Mouse (Mus musculus) stomach, embryonic 15.5 days (tissue): ENCODE results near the gene Frmd6. TPM values are rescaled to one million over a fixed set of nuclear protein-coding genes. Genes with fewer than 3 reads are reported as not detected.

Experiments used
- ATAC-seq: fragments of 200-750 bp; cut with Nextera tagmentation; 2 replicates; pipeline ENCODE4 v1.8.0; 2017; ENCODE audit warnings: low read depth, moderate number of reproducible peaks, moderate TSS enrichment; ENCODE audit not compliant: insufficient read depth, low FRiP score
- H3K27ac ChIP-seq: fragments of 300-500 bp; sonication (generic); 2 replicates; pipeline ENCODE4 v1.5.1; 2015; ENCODE audit warnings: mild to moderate bottlenecking, inconsistent platforms
- H3K27me3 ChIP-seq: fragments of 300-500 bp; sonication (generic); replicated peaks from 2 replicates; pipeline ENCODE4 v1.6.1; 2015; ENCODE audit warnings: inconsistent platforms
- H3K36me3 ChIP-seq: fragments of 300-500 bp; sonication (generic); 2 replicates; pipeline ENCODE4 v1.6.1; 2015; ENCODE audit warnings: inconsistent platforms
- H3K4me1 ChIP-seq: fragments of 300-500 bp; sonication (generic); 2 replicates; pipeline ENCODE4 v1.6.1; 2015; ENCODE audit warnings: inconsistent platforms
- H3K4me2 ChIP-seq: fragments of 300-500 bp; sonication (generic); 2 replicates; pipeline ENCODE4 v1.6.1; 2015; ENCODE audit warnings: mild to moderate bottlenecking, inconsistent platforms
- H3K4me3 ChIP-seq: fragments of 300-500 bp; sonication (generic); replicated peaks from 2 replicates; pipeline ENCODE4 v1.5.1; 2015; ENCODE audit warnings: inconsistent platforms
- H3K9ac ChIP-seq: fragments of 300-500 bp; sonication (generic); 2 replicates; pipeline ENCODE4 v1.6.1; 2015; ENCODE audit warnings: inconsistent platforms
- H3K9me3 ChIP-seq: fragments of 300-500 bp; sonication (generic); 2 replicates; pipeline ENCODE4 v1.6.1; 2016; ENCODE audit warnings: inconsistent platforms
- WGBS: fragments of 180-500 bp; shearing (Covaris S2); methylation state at CpG from one replicate; pipeline ENCODE4 v1.1.7; 2015; 5-methylcytosine and 5-hydroxymethylcytosine counted together
- polyA plus RNA-seq: library from polyadenylated mRNA; unstranded; fragments of >200 nt; fragmentation: Nextera tagmentation; extraction: Ambion mirVana; gene quantifications from 2 replicates; pipeline ENCODE4 v1.2.1, GENCODE M21; 2015

Frmd6 gene
- polyA plus RNA-seq, 1 experiment from 2014 or later, result 25.0 TPM

- Histone ChIP-seq H3K4me3 (no peak overlapping the region), H3K36me3 (peaks cover 19% of the 10 kb centered on the region; the same call in 1 of the 2 replicates), H3K4me1 (no peaks in the 10 kb centered on the region), H3K9me3 (no peaks in the 10 kb centered on the region), H3K4me2 (no peak overlapping the region), H3K9ac (no peak overlapping the region), H3K27ac (no peak overlapping the region), H3K27me3 (no peaks in the 10 kb centered on the region)
- ATAC-seq, result no peak
- WGBS, result 46% methylated on average over 6 of the region's 6 CpGs
These were observed 59.7 kb downstream of the Frmd6 start for GRCm38 (mm10) chr12:70884973-70885372.

- no peaks in the 10 kb centered on the region for H3K4me1 ChIP-seq
- H3K4me2 ChIP-seq, result no peak overlapping the region
- no peak overlapping the region for H3K4me3 ChIP-seq
- no peaks in the 10 kb centered on the region for H3K27me3 ChIP-seq
- 72% methylated on average over 10 of the region's 10 CpGs for whole genome bisulfite sequencing
- H3K36me3 ChIP-seq, result peaks cover 25% of the 10 kb centered on the region; the same call in 1 of the 2 replicates
- no peak overlapping the region for H3K27ac ChIP-seq
- ATAC-seq, result no peak
- no peaks in the 10 kb centered on the region for H3K9me3 ChIP-seq
- no peak overlapping the region for H3K9ac ChIP-seq
These were observed 60.3 kb downstream of the Frmd6 start for GRCm38 (mm10) chr12:70885576-70885975.

GRCm38 (mm10) chr12:70890405-70890804, 65.1 kb downstream of the Frmd6 start:
- 80% methylated on average over 5 of the region's 5 CpGs for WGBS
- no peaks in the 10 kb centered on the region for H3K9me3 ChIP-seq
- no peaks in the 10 kb centered on the region for H3K4me1 ChIP-seq
- no peak for ATAC-seq
- H3K36me3 ChIP-seq, result peaks cover 36% of the 10 kb centered on the region
- H3K4me3 ChIP-seq, result no peak overlapping the region
- no peak overlapping the region for H3K9ac ChIP-seq
- H3K27me3 ChIP-seq, result no peaks in the 10 kb centered on the region
- no peak overlapping the region for H3K4me2 ChIP-seq
- H3K27ac ChIP-seq, result no peak overlapping the region

GRCm38 (mm10) chr12:70890874-70891470, 65.7 kb downstream of the Frmd6 start:
- Histone ChIP-seq H3K4me2 (no peak overlapping the region), H3K27ac (no peak overlapping the region), H3K9ac (no peak overlapping the region), H3K9me3 (no peaks in the 10 kb centered on the region), H3K4me3 (no peak overlapping the region), H3K36me3 (peaks cover 36% of the 10 kb centered on the region), H3K27me3 (no peaks in the 10 kb centered on the region), H3K4me1 (no peaks in the 10 kb centered on the region)
- WGBS, result 84% methylated on average over 8 of the region's 8 CpGs
- no peak for ATAC-seq

- Histone ChIP-seq H3K4me3 (no peak overlapping the region), H3K27ac (no peak overlapping the region), H3K4me2 (no peak overlapping the region), H3K27me3 (no peaks in the 10 kb centered on the region), H3K9ac (no peak overlapping the region), H3K9me3 (no peaks in the 10 kb centered on the region), H3K4me1 (no peaks in the 10 kb centered on the region), H3K36me3 (peaks cover 29% of the 10 kb centered on the region)
- ATAC-seq, result no peak
- WGBS, result 90% methylated on average over 7 of the region's 7 CpGs
These were observed 70.0 kb downstream of the Frmd6 start for GRCm38 (mm10) chr12:70895275-70895674.

- no peak for ATAC-seq
- Histone ChIP-seq H3K4me2 (no peak overlapping the region), H3K27ac (no peak overlapping the region), H3K27me3 (no peaks in the 10 kb centered on the region), H3K4me1 (no peaks in the 10 kb centered on the region), H3K4me3 (no peak overlapping the region), H3K9ac (no peak overlapping the region), H3K36me3 (peaks cover 22% of the 10 kb centered on the region), H3K9me3 (no peaks in the 10 kb centered on the region)
- WGBS, result 87% methylated on average over 10 of the region's 10 CpGs
These were observed 70.8 kb downstream of the Frmd6 start for GRCm38 (mm10) chr12:70896068-70896467.

- Histone ChIP-seq H3K4me3 (no peak overlapping the region), H3K4me1 (no peaks in the 10 kb centered on the region), H3K27me3 (no peaks in the 10 kb centered on the region), H3K27ac (no peak overlapping the region), H3K4me2 (no peak overlapping the region), H3K36me3 (peaks cover 16% of the 10 kb centered on the region), H3K9ac (no peak overlapping the region), H3K9me3 (no peaks in the 10 kb centered on the region)
- no peak for ATAC-seq
- WGBS, result 77% methylated on average over 8 of the region's 8 CpGs
These were observed 72.1 kb downstream of the Frmd6 start for GRCm38 (mm10) chr12:70897434-70897833.

GRCm38 (mm10) chr12:70898450-70898849, 73.1 kb downstream of the Frmd6 start:
- Histone ChIP-seq H3K27me3 (no peaks in the 10 kb centered on the region), H3K27ac (no peak overlapping the region), H3K9me3 (no peaks in the 10 kb centered on the region), H3K9ac (no peak overlapping the region), H3K4me3 (no peak overlapping the region), H3K4me1 (no peaks in the 10 kb centered on the region), H3K36me3 (peaks cover 16% of the 10 kb centered on the region), H3K4me2 (no peak overlapping the region)
- ATAC-seq, result no peak
- 84% methylated on average over 8 of the region's 8 CpGs for WGBS

GRCm38 (mm10) chr12:70904471-70904870, 79.2 kb downstream of the Frmd6 start:
- ATAC-seq, result no peak
- H3K4me3 ChIP-seq, result no peak overlapping the region
- H3K9ac ChIP-seq, result no peak overlapping the region
- WGBS, result 86% methylated on average over 10 of the region's 10 CpGs
- H3K27me3 ChIP-seq, result no peaks in the 10 kb centered on the region
- no peaks in the 10 kb centered on the region for H3K36me3 ChIP-seq
- peaks cover 3% of the 10 kb centered on the region; the same call in 1 of the 2 replicates for H3K4me1 ChIP-seq
- H3K9me3 ChIP-seq, result no peaks in the 10 kb centered on the region
- H3K27ac ChIP-seq, result no peak overlapping the region
- no peak overlapping the region for H3K4me2 ChIP-seq

- no peak overlapping the region for H3K9ac ChIP-seq
- peak overlapping the region; percentile 77 for H3K27ac ChIP-seq
- no peak for ATAC-seq
- peaks cover 14% of the 10 kb centered on the region; the same call in 1 of the 2 replicates for H3K4me1 ChIP-seq
- H3K27me3 ChIP-seq, result no peaks in the 10 kb centered on the region
- H3K36me3 ChIP-seq, result no peaks in the 10 kb centered on the region
- 57% methylated on average over 9 of the region's 9 CpGs for WGBS
- H3K4me2 ChIP-seq, result no peak overlapping the region
- H3K4me3 ChIP-seq, result no peak overlapping the region
- no peaks in the 10 kb centered on the region for H3K9me3 ChIP-seq
These were observed 81.6 kb downstream of the Frmd6 start for GRCm38 (mm10) chr12:70906867-70907266.

- Histone ChIP-seq H3K9me3 (no peaks in the 10 kb centered on the region), H3K9ac (no peak overlapping the region), H3K4me2 (no peak overlapping the region), H3K36me3 (no peaks in the 10 kb centered on the region), H3K27me3 (no peaks in the 10 kb centered on the region), H3K4me3 (no peak overlapping the region), H3K27ac (peak overlapping the region; percentile 44; the same call in 1 of the 2 replicates), H3K4me1 (peaks cover 14% of the 10 kb centered on the region; the same call in 1 of the 2 replicates)
- WGBS, result 84% methylated on average over 11 of the region's 11 CpGs
- no peak for ATAC-seq
These were observed 82.3 kb downstream of the Frmd6 start for GRCm38 (mm10) chr12:70907651-70908050.

- Histone ChIP-seq H3K4me3 (no peak overlapping the region), H3K27ac (peak overlapping the region; percentile 44; the same call in 1 of the 2 replicates), H3K9me3 (no peaks in the 10 kb centered on the region), H3K4me2 (no peak overlapping the region), H3K36me3 (no peaks in the 10 kb centered on the region), H3K4me1 (peaks cover 14% of the 10 kb centered on the region; the same call in 1 of the 2 replicates), H3K9ac (no peak overlapping the region), H3K27me3 (no peaks in the 10 kb centered on the region)
- ATAC-seq, result no peak
- 68% methylated on average over 4 of the region's 4 CpGs for WGBS
These were observed 82.8 kb downstream of the Frmd6 start for GRCm38 (mm10) chr12:70908076-70908475.
